Mouse (Mus musculus) embryonic fibroblast, embryonic 13.5 days (primary cell): ENCODE data around the gene Map3k5. TPM values are rescaled to one million over a fixed set of nuclear protein-coding genes. Genes with fewer than 3 reads are reported as not detected.

Experiments
- H3K27ac ChIP-seq: 2 replicates; pipeline ENCODE4 v1.5.1; 2012; ENCODE audit warnings: low read length, control low read depth, inconsistent platforms; ENCODE audit not compliant: insufficient read depth
- H3K4me1 ChIP-seq: 2 replicates; pipeline ENCODE4 v1.6.1; 2011; ENCODE audit warnings: low read length; ENCODE audit not compliant: control insufficient read depth, insufficient read depth
- H3K4me3 ChIP-seq: 2 replicates; pipeline ENCODE4 v1.5.1; 2011; ENCODE audit warnings: mild to moderate bottlenecking, control low read depth, low read length; ENCODE audit not compliant: insufficient read depth
- CTCF ChIP-seq: IDR thresholded peaks from 2 replicates; pipeline ENCODE4 v1.5.1; 2011; ENCODE audit warnings: mild to moderate bottlenecking, control low read depth, low read length, moderate library complexity, borderline replicate concordance; ENCODE audit not compliant: insufficient read depth
- POLR2A ChIP-seq: IDR thresholded peaks from 2 replicates; pipeline ENCODE4 v1.6.1; 2011; ENCODE audit warnings: low read depth, mild to moderate bottlenecking, control low read depth, low read length, moderate library complexity
- polyA plus RNA-seq: library from polyadenylated mRNA; stranded (reverse); fragments of >200 nt; gene quantifications from 2 replicates; pipeline ENCODE4 v1.2.4, GENCODE M21; 2011; ENCODE audit warnings: low read depth; ENCODE audit not compliant: missing spikeins, insufficient read length

The Map3k5 gene
- polyA plus RNA-seq, 1 experiment = 4.7 TPM

DNA sequence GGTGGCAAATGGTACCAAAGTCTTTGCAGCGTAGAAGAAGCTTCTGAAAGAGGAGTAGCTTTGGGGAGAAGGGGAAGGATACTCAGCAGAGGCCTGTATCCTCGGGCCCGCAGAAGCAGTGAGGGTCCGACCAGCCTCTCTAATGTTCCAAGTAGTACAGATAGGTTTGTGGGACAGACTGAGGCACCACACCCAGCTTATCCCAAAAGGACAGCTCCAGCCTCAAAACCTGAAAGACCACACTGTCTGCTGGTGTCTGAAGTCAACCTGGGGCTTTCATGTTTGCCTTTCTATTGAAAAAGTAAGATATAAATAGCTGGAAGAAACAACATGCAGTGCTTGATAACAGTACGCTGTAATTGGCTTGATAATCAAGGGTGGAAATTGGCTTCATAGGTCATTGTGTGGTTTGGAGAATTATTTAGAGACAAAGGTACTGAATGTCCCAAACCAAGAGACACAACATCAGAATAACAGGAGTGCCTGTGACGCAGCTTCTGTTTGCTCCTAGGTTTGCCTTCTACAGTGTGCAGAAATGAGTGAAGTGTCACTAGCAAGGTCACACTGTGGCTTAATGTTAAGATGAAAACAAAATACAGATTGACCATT, 256.0 kb downstream of the Map3k5 start:
- TF ChIP-seq POLR2A (no peak), CTCF (no peak)
- Histone ChIP-seq H3K27ac (no peak overlapping the region), H3K4me1 (no peaks in the 10 kb centered on the region), H3K4me3 (no peak overlapping the region)

Other genes with a start within 250 kb of the Map3k5 start
- 2.6 and 2.9 TPM in 2 replicates for gene Il20ra, start 221.9 kb upstream of the Map3k5 start, polyA plus RNA-seq
- gene Slc35d3, start 83.0 kb upstream of the Map3k5 start, polyA plus RNA-seq = 1.4 and 1.5 TPM in 2 replicates
- 13.6 and 19.7 TPM in 2 replicates for gene Pex7, start 26.8 kb upstream of the Map3k5 start, polyA plus RNA-seq
- 0.23 and 1.6 TPM in 2 replicates for gene Map7, start 214.0 kb downstream of the Map3k5 start, polyA plus RNA-seq